Mouse (Mus musculus): ENCODE measurements at regions not wholly inside any gene's neighbourhood (a gene's known extent, or its start where the extent isn't known, plus 50 kb on each side); places are given as distances from the start of the nearest gene placed in this dataset.
"Not testable (repeated sequence)": the region's sequence is repeated elsewhere in the genome, so short reads cannot be mapped to it uniquely, and the experiment has no call there.

- no peak for DNase-seq
Measured at GRCm38 (mm10) chr10:91443321-91443720, 262.2 kb upstream of the Tmpo start.

DNA sequence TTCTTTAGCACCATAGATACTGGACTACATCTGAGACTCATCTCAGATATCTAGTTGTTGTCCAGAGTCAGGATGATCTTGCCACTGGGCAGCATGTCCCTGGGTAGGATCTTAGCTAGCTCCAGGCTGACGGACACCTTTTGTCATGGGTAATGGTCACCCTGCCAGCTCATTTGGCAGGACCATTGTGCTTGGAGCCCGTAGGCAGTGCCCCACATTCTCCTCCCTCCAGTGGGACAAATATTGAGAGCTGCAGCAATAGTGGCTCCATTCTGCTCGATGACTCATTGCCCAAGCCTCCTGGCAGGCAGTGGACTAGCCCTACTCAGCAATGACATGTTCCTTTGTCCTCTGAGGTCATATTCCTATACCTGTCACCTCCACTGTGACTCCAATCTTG is 258.9 kb upstream of the Tmpo start:
- DNase-seq = no peak

DNA sequence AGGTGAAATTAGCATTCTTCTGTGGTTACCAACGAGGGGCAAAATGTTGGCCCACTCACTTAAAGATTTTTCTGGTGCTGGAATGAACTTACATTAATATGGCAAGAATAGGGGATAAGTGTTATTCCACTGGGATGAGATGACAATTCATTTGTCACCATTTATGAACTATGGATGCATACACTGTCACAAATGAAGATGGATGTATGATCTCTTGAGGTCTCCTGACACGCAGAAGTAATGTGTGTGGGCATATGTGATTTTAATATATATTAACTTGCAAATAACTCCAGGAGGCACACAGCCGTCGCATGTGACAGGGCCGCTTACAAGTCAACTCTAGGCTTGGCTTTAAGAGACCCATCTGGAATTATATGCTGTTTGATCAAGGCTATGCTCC is 256.8 kb upstream of the Tmpo start:
- no peak for DNase-seq

DNA sequence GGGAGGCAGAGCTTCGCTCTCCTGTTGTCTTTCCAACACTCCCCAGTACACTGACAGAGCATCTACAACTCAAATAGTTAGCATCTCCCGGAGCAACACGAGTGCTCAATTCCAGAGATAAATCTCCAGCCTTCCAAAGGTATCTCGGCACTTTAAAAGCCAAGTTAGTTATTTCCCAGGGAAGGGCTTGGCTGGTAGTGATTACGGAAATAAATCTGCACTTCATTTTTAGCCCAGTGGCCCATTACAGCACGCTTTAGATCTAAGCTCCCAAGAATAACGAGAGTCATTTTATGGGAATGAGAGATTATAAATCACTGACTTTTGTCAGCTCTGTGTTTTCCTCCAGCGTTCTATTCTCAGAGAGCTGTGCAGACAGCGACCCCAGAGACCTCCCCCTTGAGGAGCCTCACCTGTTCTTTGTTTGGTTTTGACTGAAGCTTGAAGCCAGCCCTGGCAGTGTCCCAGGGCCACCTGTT is 255.0 kb upstream of the Tmpo start:
- DNase-seq = no peak

DNA sequence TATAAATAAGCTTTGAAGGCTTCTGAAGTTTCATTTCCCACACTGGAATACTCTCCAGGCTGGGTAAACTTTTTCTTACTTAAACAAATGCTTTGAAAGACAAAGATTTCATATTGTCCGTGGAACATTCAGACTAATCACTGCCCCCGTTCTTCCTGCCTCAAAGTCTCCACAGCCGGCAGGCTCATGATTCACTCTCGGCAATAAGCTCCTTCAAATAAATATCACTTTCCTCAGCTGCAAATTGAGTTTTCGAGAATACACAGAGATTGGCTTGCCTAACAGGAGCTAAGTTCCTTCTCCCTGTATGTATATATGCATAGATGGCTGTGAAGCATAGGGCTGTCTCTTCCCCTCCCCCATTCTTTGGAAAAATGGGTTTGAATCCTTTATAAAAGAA is 249.2 kb upstream of the Tmpo start:
- DNase-seq = no peak

DNA sequence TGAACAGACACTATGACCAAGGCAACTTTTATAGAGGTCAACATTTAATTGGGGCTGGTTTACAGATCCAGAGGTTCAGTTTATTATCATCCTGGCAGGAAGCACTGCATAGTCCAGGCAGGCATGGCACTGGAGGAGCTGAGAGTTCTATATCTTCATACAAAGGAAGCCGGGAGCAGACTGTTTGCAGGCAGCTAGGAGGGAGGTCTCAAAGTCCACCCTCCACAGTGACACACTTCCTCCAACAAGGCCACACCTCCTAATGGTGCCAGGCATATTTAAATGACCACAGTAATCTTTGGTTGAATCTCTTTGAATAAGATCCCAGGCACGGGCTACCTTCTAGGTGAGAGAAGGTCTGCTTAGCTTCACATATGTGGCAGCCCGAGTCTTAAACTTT is 245.5 kb upstream of the Tmpo start:
- DNase-seq = no peak

GRCm38 (mm10) chr10:91425625-91426385 is 244.7 kb upstream of the Tmpo start:
- not testable (repeated sequence) for DNase-seq

GRCm38 (mm10) chr10:91424786-91425185 is 243.7 kb upstream of the Tmpo start:
- no peak for DNase-seq

- no peak for DNase-seq
Measured at GRCm38 (mm10) chr10:91387255-91387654, 206.1 kb upstream of the Tmpo start.

DNA sequence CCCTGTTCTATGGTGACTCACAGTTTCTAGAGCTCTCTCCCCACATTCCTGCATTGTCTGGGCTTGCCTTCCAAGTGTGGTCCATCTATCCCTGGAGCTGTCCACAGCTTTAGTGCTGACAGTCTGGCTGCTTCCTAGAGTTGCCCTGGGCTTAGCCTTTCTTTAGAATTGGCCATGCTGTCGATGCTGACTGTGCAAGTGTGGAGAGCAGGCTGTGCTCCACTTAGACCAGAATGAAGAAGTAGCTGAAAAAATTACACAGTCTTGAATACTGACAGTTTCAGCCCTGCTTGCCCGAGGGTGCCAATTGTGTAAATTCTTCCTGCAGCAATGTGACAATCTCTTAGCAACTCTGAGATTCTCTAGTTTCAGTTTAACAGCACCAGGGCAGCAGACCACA is 203.3 kb upstream of the Tmpo start:
- no peak for DNase-seq

DNA sequence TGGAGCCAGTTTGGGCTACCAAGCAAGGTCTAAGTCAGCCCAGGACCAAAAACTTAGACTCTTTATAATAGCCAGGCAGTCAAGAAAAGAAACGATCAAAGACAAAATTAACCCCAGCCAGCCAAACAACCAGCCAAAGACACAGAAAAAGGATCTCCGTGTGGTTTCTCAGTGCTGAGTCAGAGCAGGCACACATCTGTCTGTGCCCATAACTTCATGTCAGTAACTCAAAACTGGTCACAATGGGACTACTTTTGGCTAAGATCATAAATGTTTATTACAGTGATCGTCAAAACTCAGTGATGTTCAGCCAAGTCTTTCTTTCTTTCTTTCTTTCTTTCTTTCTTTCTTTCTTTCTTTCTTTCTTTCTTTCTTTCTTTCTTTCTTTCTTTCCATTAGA is 195.6 kb upstream of the Tmpo start:
- DNase-seq = no peak

DNA sequence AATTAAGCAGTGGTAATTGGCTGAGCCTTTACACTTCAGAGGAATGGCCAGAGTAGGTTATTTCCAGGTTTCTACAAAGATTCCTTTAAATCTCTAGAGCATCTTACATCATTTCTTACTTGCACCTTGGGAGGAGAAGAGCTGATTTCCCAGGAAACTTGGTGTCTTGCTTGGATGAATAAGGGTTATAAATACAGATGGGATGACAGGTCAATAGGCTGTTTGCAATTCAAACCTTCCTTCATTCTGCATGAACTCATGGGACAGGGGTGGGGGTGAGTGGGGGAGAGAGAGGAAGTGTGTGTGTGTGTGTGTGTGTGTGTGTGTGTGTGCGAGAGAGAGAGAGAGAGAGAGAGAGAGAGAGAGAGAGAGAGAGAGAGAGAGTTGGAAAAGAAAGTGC is 186.4 kb upstream of the Tmpo start:
- DNase-seq = no peak

DNA sequence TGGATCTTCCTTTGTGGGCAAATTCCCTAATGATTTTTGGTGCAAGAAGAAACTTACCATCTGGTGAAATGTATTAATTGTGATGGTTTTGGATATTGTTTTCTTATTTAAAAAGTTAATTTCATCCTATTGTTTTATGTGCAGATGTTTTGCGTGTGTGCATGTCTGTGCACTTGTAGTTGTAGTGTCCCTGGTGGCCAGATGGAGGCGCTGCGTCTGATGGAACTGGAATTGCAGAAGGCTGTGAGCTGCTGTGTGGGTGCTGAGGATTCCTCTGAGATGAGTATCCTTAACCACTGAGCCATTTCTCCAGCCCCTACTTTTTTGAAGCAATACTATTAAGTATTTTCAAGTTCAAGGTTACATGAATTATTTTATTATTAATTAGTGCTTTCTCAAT is 181.5 kb upstream of the Tmpo start:
- no peak for DNase-seq

DNA sequence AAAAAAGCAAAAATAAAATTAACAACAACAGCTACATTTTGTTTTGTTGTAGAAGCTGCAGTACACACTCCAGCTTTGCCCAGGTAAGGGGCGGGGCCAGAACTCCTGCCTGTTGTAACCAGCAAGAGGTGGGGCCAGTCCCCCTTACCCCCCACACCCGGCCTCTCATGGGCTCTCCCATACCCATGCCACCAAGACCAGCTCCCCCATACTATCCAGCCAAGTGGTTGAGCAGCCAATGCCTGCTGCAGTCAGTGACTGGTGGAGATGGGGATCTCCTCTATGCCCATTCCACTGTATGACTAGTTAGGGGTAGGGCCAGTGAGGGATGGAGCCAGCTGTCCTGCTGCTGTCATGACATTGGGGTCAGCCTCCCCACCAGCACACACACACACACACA is 180.5 kb upstream of the Tmpo start:
- no peak for DNase-seq

DNA sequence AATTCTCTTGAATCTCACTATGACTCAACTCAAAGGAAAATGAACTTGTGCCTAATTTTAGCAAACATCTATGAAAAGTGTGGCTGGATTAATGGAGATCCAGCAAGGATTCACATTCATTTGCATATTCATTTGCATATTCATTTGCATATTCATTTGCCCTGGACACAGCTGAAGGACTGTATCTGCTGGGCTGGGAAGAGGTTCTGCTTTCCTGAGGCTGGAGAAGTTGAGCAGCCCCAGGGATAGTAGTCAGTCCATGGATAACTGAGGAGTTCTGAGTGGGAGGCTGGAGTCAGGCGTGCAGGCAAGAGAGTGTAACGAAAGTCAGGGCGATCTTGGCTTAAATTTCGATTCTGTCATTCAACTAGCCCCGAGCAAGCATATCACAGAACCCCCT is 164.3 kb upstream of the Tmpo start:
- no peak for DNase-seq

DNA sequence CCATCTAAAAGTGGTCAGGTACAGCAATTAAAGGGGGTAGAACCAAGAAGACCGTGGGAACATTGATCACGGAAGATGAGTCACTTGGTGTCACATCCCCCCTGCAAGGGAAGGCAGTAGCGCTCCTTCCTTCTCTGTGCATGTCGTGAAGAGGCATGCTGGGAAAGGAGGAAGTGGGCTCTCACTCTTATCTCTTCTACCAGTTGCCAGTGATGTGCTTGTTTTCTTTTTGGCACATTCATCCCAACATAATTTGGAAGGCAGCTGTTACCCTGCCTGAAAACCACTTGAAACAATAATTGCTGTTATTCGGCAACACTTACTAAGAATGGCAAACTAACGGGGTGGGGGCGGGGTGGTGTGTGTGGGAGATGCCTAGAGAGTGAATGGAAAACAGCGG is 161.0 kb upstream of the Tmpo start:
- DNase-seq = no peak

DNA sequence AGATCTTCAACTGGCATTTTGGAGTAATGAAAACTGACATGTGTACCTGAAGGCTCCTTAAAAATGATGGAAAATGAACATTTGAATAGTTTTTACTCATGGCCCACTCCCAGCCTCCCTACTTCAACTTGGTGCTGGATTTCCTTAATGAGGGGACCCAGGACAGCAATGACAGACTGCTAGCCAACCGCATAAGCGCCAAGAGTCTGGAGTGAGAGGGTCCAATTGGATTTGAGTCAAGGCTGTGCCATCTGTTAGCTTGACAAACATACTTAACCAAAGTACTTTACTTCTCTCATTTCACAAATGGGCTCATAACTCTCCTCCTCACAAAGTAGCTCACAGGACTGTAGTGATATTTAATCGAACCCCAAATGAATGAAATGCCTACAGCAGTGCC is 158.2 kb upstream of the Tmpo start:
- no peak for DNase-seq

GRCm38 (mm10) chr10:91326661-91327312 is 145.7 kb upstream of the Tmpo start:
- no peak for DNase-seq

GRCm38 (mm10) chr10:91326144-91326655 is 145.1 kb upstream of the Tmpo start:
- DNase-seq = no peak

DNA sequence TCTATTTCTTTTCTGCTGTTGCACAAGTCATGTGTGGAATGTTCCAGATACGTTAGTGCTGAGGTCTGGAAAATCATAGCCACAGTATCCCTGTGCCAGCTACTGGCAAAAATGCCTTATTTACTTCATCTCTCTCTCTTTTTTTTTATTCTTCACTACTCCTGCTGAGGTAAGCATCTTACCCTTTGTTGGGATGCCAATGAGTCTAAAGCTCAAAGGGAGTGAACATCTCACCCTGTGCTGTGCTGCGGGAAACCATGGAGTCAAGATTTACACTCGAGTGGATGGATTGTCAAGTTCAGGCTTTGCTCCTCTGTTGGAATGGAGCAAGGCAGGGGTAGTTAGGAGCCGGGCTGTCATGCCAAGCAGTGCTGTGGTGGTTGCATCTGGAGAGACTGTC is 140.1 kb upstream of the Tmpo start:
- DNase-seq = no peak

- DNase-seq = no peak
Measured at GRCm38 (mm10) chr10:91319442-91320112, 138.5 kb upstream of the Tmpo start.

- DNase-seq = no peak
Measured at GRCm38 (mm10) chr10:91314441-91314840, 133.3 kb upstream of the Tmpo start.

DNA sequence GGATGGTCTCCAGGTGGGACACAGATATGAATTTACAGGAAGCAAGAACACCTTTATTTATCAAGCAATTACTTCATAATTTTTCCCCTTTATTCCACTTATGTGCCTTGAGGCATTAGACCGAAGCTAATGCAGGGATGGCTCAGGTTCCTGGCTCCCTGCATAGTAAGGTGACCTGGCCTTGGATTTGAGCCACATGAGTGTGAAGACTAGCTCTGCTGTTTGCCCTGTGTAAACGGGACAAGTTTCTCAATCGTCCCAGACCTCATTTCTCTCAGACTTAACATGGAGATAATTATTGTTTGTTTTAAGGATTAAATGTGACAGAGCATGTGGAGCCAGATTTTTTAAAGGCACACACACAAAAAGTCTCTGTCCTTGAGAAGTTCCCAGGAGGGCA is 132.2 kb upstream of the Tmpo start:
- DNase-seq = no peak

DNA sequence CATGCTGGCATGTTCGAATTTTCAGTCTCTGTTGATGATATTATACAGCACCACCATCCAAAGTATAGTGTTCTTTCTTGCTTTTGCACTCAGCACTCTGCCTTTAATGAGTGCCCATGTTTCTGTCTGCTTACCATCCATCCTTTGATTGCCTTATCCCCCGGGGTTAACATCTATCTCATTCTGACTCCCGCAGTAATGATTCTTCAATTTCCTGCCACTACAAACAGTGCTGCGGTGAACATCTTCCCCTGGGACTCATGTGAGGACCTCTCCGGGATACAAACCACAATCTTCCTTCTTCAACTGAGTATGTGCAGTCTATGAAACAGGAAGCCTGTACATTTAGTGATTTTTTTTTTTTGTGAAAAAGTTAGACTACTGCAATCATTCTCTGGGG is 131.8 kb upstream of the Tmpo start:
- no peak for DNase-seq

All from spleen, adult 18-20 months (tissue).